In the genomic region with DNA sequence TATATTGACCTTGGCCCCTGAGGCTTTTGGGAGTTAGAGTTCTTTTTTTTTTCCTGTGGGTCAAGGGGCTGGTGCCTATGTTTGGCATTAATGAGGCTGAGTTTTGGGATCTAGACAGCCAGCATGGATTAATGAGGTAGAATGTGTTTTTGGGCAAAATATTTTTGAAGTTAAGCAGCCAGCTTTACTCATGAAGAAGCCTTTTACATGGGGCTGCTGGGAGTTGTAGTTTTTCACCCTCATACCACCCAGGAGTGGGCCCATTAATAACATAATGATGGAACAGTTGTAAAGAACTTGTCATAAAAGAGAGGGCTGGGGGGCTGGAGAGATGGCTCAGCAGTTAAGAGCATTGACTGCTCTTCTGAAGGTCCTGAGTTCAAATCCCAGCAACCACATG, we compare ENCODE assay signal across 25 mouse cellular contexts. TPM values are rescaled to one million over a fixed set of nuclear protein-coding genes. Genes with fewer than 3 reads are reported as not detected.
"Had no signal": no experiment of that assay in that cellular context is flagged by ENCODE, and none has a peak within 500 bp of the region (broad histone marks: within the 10 kb centered on the region; RNA-seq: fewer than 3 reads in every experiment).

No protein-coding gene starts in this region.

- ATAC-seq: midbrain, embryonic 16.5 days had no signal

- H3K4me2 ChIP-seq: lung, embryonic 14.5 days; midbrain, embryonic 12.5 days; neural tube, embryonic 13.5 days; neural tube, embryonic 15.5 days had no signal

- H3K9me3 ChIP-seq: midbrain, embryonic 10.5 days; midbrain, embryonic 12.5 days; neural tube, embryonic 13.5 days; neural tube, embryonic 15.5 days had no signal

- DNase-seq: lung, adult 18-20 months; lung, embryonic 14.5 days; lung, postnatal 10 days; lung, postnatal 4 days; midbrain, embryonic 14.5 days; retina, postnatal 1 day; right cerebral cortex, adult 18-20 months; right cerebral cortex, postnatal 25 days; right cerebral cortex, postnatal 4 days; spleen, adult 18-20 months; thymus, adult 18-20 months; thymus, postnatal 14 days; thymus, postnatal 36 days had no signal

- H3K4me1 ChIP-seq: midbrain, embryonic 12.5 days; neural tube, embryonic 13.5 days had no signal

- H3K27ac ChIP-seq: midbrain, embryonic 10.5 days; midbrain, embryonic 12.5 days; neural tube, embryonic 13.5 days; neural tube, embryonic 15.5 days had no signal

- H3K9ac ChIP-seq: lung, embryonic 14.5 days; midbrain, embryonic 12.5 days; neural tube, embryonic 13.5 days; neural tube, embryonic 15.5 days had no signal

- H3K4me3 ChIP-seq: midbrain, embryonic 10.5 days; midbrain, embryonic 12.5 days; myocyte; neural tube, embryonic 13.5 days; neural tube, embryonic 15.5 days had no signal

- H3K27me3 ChIP-seq: midbrain, embryonic 12.5 days; neural tube, embryonic 13.5 days; neural tube, embryonic 15.5 days had no signal

RNA-seq across cellular contexts. Expression of gene Lhb, which starts 26.0 kb away (rescaled TPM):
- total RNA-seq: megakaryocyte, adult 5-6 weeks; megakaryocyte-erythroid progenitor cell, adult 5-6 weeks had no signal
- polyA plus RNA-seq: lung, embryonic 14.5 days; midbrain, embryonic 10.5 days; midbrain, embryonic 12.5 days; neural tube, embryonic 11.5 days; neural tube, embryonic 13.5 days; small intestine, adult 2 months; stomach, embryonic 16.5 days; thymus, postnatal 0 days had no signal
